Mouse (Mus musculus) lung, adult 2 months (tissue): ENCODE data around the gene Tnf. TPM values are rescaled to one million over a fixed set of nuclear protein-coding genes. Genes with fewer than 3 reads are reported as not detected.

ENCODE experiments used
- DNase-seq: peaks from one replicate; pipeline ENCODE4 v3.0.0; 2022
- H3K4me1 ChIP-seq: fragments of 200-500 bp; 2 replicates; pipeline ENCODE4 v1.6.1; 2011; ENCODE audit warnings: low read length; ENCODE audit not compliant: control insufficient read depth, insufficient read depth
- H3K4me3 ChIP-seq: fragments of 200-500 bp; replicated peaks from 2 replicates; pipeline ENCODE3; 2011; ENCODE audit warnings: low read depth, mild to moderate bottlenecking, control low read depth, low read length; ENCODE audit errors: extremely low read depth
- CTCF ChIP-seq: fragments of 200-500 bp; IDR thresholded peaks from 2 replicates; pipeline ENCODE4 v1.5.1; 2011; ENCODE audit warnings: mild to moderate bottlenecking, low read length, control low read depth; ENCODE audit not compliant: insufficient read depth
- POLR2A ChIP-seq: fragments of 200-500 bp; IDR thresholded peaks from 2 replicates; pipeline ENCODE4 v1.6.1; 2011; ENCODE audit warnings: low read depth, mild to moderate bottlenecking, control low read depth, low read length, borderline replicate concordance; ENCODE audit errors: extremely low read depth
- WGBS: fragments of 180-500 bp; shearing (Covaris S2); methylation state at CpG from one replicate; pipeline ENCODE4 v1.1.7; 2018; 5-methylcytosine and 5-hydroxymethylcytosine counted together
- polyA plus RNA-seq: library from polyadenylated mRNA; depleted of rRNA; stranded (reverse); fragments of >200 nt; gene quantifications from 2 replicates; pipeline ENCODE4 v1.2.3, GENCODE M21; 2012

Tnf gene
- polyA plus RNA-seq, 1 experiment = 2.5 TPM

DNA sequence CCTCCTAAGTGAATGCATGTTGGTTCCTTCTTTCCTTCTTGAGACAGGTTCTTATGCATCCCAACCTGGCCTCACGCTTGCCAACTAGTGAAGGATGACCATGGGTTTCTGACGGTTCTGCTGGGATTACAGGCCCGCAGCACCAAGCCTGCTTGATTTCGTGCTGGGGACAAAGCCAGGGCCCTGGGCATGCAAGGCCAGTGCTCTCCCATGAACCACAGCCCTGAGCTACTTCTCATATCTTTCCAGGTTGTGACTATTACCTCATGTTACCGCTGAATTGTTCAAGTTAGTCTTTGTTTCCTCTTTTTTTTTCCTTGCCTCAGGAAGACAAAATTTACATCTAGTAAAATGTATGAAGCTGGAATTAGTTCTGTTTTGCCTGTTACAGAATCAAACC lies 8.9 kb downstream of the Tnf start:
- DNase-seq = no peak

DNA sequence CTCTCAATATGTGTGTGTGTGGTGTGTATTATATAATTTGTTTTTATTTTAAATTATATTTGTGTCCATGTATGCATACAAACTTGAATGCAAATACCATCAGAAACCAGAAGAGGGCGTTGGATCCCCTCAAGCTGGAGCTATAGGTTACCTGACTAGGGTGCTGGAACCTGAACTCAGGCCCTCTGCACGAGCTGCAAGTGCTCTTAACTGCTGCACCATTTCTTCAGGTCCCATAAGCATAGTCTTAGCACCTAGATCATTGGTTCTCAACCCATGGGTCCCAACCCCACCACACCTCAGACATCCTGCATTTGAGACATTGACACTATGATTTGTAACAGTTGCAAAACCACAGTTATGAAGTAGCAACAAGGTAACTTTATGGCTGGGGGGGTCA lies 10.1 kb downstream of the Tnf start:
- peaks cover 6% of the 10 kb centered on the region for H3K4me1 ChIP-seq
- TF ChIP-seq CTCF (0 out of 2 replicates have a peak, but pooled peaks have one; percentile 10), POLR2A (no peak)
- WGBS = 76% methylated on average over 2 of the region's 2 CpGs
- H3K4me3 ChIP-seq = no peak overlapping the region
- no peak for DNase-seq

More for the DNA sequence above, 8.9 kb downstream of the Tnf start:
- Histone ChIP-seq H3K4me1 (peaks cover 6% of the 10 kb centered on the region), H3K4me3 (no peak overlapping the region)
- 80% methylated on average over 5 of the region's 5 CpGs for WGBS
- no peak for TF ChIP-seq POLR2A
- TF ChIP-seq CTCF = no peak

DNA sequence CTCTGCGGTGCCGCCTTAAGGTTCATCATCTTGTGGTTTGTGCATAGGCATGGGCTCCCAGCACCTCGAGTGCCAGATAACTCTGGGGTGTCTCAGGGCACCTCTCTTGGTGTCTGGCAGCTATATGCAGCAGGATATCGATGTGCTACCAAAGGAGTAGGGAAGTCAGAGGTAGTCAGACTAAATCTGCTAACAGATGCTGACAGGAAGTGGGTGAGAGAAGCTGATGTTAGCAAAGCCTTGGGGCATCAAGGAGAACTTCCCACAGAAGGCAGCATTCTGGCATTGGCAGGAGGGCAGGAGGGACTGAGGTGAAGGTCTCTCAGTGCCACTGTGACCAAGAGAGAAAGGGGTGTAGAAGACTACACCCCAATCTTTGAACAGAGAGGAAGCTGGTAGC lies 11.7 kb downstream of the Tnf start:
- no peak overlapping the region for H3K4me3 ChIP-seq
- DNase-seq = no peak
- peaks cover 2% of the 10 kb centered on the region; the same call in 1 of the 2 replicates for H3K4me1 ChIP-seq
- WGBS = 61% methylated on average over 4 of the region's 4 CpGs
- no peak for TF ChIP-seq POLR2A
- no peak for TF ChIP-seq CTCF

DNA sequence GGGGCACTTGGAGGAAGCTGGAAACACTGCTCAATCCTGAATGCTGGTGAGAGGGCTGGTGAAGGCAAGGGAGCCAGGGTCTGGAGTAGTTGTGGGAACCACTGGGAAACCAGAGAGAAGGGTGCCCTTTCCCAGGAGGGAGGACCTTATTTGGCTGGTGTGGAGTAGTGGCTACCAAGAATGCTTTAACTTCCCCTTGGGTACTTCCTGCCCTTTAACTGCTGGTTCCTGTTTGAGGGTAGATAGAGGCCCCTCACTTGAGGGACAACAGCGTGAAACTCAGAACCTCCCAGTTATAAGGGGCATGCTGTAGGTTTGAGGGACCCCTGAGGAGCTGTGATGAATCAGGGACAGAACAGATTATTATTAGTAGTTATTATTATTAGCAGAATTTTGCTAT lies 12.6 kb downstream of the Tnf start:
- WGBS = 22% methylated on average over 1 of the region's 1 CpGs
- Histone ChIP-seq H3K4me1 (peaks cover 2% of the 10 kb centered on the region; the same call in 1 of the 2 replicates), H3K4me3 (no peak overlapping the region)
- no peak for DNase-seq
- TF ChIP-seq CTCF = no peak
- no peak for TF ChIP-seq POLR2A

DNA sequence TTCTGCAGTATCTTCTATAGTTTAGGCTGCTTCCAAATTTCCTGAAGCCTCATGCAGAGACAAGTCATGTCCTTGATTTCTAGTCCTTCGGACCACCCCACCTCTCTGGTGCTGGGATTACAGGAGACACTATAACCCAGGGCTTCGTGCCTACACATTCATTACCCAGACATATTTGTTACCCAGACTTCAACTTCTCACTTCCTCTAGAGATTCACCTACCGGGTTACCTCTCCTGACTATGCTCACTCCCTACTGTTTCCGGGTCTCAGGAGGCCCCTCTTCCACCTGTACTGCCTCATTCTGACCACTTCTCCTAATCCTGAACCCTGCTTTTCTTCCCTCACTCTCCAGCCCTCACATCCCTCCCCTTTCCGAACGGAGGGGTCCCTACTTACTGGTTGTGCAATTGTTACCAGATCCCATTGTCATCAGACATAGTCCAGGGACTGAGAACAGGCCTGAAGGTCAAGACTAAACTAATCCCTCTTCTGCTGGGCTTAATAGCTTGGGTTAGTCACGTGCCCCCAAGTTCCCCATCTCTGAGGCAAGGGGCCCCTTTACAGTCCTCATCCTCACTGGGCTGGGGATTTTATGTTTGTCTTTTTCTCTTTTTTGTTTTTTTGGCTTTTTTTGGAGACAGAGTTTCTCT lies 13.7 kb downstream of the Tnf start, which contains the start of gene Lst1:
Lst1 (minus strand) TSS at position 481 of the 652 bp plus-strand sequence.
- TF ChIP-seq CTCF = no peak
- TF ChIP-seq POLR2A = no peak
- WGBS = 71% methylated on average over 7 of the region's 7 CpGs
- H3K4me1 ChIP-seq = peaks cover 2% of the 10 kb centered on the region; the same call in 1 of the 2 replicates
- H3K4me3 ChIP-seq = peak within 1 kb of the TSS; percentile 2
- DNase-seq = no peak

DNA sequence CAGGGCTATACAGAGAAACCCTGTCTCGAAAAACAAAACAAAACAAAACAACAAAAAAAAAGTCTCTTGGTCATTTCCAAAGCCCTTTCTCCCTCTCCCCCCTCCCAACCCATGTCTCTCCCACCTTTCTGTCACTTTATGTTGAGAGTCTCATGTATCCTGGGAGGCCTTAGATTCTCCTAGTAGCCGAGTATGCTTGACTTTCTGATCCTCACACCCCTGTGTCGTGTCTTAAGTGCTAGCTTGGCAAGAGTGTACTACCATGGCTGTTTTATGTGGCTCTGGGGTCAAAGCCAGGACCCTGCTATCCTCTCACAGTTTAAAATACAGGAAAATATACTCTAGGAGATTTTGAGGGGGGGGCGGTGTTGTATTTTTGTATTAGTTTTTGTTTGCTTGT lies 14.5 kb downstream of the Tnf start:
- DNase-seq = no peak
- WGBS = 59% methylated on average over 4 of the region's 4 CpGs
- Histone ChIP-seq H3K4me3 (no peak overlapping the region), H3K4me1 (peaks cover 2% of the 10 kb centered on the region; the same call in 1 of the 2 replicates)
- TF ChIP-seq CTCF (no peak), POLR2A (no peak)

DNA sequence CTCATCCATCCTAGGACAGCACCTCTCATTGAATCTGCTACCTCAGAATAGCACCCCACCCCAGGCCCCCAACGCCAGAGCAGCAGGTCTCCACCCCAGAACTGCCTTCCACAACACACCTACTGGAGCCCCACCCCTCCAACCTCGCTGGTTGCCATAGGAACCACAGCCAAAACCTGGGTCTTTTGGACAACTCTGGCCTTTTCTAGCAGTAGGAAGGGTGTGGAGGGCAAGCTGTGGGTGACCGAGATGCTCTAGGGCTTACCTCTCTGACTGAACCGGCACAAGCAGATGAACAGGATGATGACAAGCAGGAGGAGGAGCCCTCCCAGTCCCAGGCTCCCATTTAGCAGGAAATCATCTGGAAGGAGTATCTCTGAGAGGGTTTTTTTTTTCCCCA lies 15.1 kb downstream of the Tnf start:
- DNase-seq = no peak
- 2% methylated on average over 4 of the region's 4 CpGs for WGBS
- peak overlapping the region; percentile 12 for H3K4me3 ChIP-seq
- H3K4me1 ChIP-seq = peaks cover 2% of the 10 kb centered on the region; the same call in 1 of the 2 replicates
- TF ChIP-seq CTCF = no peak
- TF ChIP-seq POLR2A = peak; percentile 31; the same call in 1 of the 2 replicates

DNA sequence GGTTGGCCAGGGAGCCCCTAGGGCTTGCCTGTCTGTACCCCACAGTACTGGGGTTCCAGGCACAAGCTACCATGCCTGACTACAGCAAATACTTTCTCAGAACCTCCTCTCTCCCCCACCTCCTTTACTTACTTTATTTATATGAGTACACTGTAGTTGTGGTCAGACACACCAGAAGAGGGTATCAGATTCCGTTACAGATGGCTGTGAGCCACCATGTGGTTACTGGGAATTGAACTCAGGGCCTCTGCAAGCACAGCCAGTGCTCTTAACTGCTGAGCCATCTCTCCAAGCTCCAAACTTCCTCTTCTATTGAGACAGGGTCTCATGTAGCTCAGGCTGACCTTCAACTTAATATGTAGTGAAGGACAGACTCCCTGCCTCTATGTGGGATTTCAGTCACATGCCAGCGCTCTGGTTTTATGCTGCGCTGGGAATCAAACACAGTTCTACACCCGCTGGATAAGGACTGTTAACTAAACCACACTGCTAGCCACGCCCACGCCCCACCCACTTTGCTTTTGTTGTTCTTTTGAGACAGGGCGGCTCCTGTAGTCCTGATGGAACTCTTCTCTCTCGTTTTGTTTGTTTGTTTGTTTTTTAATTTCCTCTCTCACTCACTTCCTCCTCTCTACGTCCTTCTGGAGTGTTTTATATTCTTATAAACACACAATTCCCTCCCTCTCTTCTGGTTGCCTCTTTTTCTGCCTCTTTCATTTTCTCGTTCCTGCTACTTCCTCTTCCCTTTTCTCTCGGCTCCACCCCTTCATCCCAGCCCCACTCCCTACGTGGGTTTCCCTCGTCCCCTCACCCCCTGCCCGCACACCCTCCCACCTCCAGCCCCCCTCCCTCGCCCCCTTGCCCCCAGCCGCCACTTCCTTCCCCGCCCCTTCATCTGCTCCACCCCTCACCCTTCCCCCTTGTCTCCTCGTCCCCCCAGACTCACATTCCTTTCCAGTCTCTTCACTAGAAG lies 15.9 kb downstream of the Tnf start:
- peak overlapping the region; percentile 38 for H3K4me3 ChIP-seq
- DNase-seq = peak; percentile 76
- peaks cover 2% of the 10 kb centered on the region; the same call in 1 of the 2 replicates for H3K4me1 ChIP-seq
- TF ChIP-seq POLR2A (peak; percentile 42; the same call in 1 of the 2 replicates), CTCF (no peak)
- 3% methylated on average over 17 of the region's 18 CpGs for WGBS

DNA sequence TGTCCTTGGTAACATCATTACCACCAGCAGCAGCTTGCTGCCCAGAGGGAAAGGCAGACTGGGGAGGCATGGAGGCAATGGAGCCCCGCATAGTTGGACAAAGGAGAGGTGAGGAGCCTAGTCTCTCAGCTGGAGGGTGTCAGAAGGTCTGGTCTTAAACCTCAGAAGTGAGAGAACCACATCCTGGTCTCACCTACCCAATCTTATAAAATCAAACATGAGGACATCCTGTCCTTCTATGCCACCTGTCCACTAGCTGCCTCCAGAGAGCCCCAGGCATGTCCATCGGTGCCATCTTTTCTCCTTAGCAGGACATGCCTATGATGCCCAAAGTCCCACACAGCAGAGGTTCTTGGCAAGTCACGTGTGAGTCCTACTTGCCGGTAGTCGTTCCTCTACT lies 21.7 kb downstream of the Tnf start:
- Histone ChIP-seq H3K4me3 (no peak overlapping the region), H3K4me1 (no peaks in the 10 kb centered on the region)
- no peak for DNase-seq
- TF ChIP-seq CTCF (no peak), POLR2A (no peak)
- 75% methylated on average over 5 of the region's 5 CpGs for WGBS

DNA sequence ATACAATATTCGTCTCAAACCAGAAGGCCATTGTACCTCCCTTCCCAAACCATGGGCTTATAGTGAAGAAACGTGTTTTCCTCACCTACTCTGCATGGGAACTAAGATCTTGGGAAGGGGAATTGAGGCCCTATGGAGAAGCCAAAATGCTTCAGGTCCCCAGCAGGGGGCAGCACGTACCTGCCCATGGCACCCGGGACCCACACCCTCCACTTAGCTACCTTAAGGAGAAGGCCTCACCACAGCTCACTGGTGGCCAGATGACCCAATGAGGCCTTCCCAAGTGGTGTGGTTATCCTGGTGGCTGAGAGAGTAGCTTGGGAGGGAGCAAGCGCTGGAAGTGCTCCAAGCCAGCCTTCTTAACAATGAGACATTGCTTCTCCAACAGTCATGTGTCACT lies 23.3 kb downstream of the Tnf start:
- H3K4me3 ChIP-seq = no peak overlapping the region
- DNase-seq = peak; percentile 80
- H3K4me1 ChIP-seq = peaks cover 3% of the 10 kb centered on the region; the same call in 1 of the 2 replicates
- WGBS = 10% methylated on average over 5 of the region's 5 CpGs
- TF ChIP-seq CTCF = peak; percentile 90
- no peak for TF ChIP-seq POLR2A
